Mouse (Mus musculus) kidney, adult 11 months (tissue): Measurements from ENCODE around the gene Tmem59.

Experiments
- DNase-seq: peaks from one replicate; pipeline ENCODE4 v3.0.0; 2022

The Tmem59 gene

DNA sequence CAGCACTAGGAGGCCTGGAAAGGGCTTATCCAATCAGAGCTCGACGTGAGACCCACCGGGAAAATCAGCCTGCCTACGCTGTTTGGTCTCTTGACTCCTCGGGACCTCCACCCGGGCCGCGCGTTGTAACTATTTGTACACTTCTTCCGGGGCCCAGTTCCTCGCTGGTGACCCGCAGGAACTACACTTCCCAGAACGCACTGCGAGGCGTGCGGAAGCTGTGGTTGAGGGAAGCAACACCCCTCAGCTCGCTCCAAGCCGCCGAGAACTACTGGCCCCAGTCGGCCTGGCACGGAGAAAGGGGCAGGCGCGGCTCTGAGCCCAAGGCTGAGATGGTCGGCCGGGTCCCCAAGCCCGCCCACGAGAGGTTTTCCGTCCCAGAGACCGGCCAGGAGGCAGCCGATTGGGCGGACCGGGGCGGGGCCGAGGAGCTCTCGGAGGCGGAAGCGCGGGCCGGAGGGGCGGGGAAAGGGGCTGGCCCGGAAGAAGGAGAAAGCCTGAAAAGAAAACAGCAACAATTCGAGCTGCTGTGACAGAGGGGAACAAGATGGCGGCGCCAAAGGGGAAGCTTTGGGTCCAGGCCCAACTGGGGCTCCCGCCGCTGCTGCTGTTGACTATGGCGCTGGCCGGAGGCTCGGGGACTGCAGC, at the start of gene Tmem59:
Gene Tmem59 (plus strand): TSS at position 218 of the 648 bp plus-strand sequence.
- peak; percentile 98 for DNase-seq

DNA sequence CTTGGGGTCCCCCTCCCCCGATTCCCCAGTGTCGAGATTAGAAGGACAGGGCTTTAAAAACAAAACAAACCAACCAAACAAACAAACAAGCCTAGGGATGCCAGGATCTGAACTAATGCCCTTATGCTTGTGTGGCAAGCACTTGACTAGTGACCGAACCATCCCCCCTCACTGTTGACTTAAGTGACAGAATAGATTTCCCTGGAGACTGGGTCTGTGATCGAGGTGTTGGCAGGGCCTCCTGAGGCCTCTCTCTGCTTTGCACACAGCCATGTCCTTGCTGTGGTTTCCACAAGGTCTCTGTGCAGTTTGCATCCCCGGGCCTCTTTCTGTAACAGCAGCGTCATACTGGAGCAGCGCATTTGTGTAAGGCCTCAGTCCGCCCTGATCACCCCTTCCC, 48.8 kb upstream of the Tmem59 start:
- no peak for DNase-seq

DNA sequence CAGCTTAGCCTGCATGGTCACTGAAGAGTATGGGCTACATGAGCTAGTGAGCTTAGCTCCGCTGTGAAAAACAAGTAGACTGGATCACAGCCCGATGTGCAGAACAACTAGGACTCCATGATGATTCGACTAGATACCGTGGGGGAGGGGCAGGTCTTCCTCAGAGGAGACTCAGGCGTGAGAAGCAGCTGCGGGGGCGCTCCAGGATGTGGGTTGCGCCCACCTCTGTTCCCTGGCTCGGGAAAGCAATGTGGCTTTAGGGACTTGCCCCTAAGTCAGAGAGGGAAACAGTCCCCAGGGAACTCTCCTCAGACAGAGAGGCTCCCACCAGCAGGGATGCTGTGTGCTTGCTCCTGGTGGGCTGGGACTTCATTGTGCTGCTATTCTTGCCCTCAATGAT, 47.7 kb upstream of the Tmem59 start:
- DNase-seq: no peak

DNA sequence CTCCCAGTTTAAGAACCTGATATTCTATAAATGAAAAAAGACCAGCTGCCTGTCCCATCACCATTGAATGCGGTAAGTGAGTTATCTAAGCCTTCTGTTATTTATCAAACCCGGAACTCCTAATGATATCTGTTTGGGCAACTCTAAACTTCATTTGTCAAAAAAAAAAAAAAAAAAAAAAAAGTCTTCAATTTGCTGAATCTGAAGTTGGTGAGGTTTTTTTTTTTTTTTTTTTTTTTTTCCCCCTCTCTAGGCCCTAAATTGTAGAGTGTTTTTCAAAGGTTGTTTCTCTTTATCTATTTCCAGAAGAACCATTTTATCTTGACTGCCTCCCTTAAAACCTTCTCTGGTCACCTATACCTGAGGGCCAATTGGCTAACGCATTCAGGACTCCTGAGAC, 43.3 kb upstream of the Tmem59 start:
- no peak for DNase-seq

DNA sequence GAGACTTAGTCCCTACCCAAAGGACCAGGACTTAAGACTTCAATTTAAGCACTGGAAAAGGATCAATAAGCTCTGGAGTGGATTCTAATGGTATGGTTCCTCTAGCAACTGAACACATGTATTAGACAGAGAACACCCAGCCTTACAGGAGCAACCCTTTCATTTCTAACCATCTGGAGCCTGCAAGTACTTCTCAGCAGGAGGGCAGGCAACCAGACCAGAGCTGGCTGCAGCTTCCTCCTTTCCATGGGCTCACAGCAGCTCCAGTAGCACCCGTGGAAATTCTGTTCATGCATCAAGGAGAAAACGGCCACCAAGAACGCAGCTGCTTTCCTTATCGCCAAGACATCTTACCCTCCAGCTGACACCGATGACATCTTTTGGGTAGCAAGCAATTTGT, 42.5 kb upstream of the Tmem59 start:
- no peak for DNase-seq

DNA sequence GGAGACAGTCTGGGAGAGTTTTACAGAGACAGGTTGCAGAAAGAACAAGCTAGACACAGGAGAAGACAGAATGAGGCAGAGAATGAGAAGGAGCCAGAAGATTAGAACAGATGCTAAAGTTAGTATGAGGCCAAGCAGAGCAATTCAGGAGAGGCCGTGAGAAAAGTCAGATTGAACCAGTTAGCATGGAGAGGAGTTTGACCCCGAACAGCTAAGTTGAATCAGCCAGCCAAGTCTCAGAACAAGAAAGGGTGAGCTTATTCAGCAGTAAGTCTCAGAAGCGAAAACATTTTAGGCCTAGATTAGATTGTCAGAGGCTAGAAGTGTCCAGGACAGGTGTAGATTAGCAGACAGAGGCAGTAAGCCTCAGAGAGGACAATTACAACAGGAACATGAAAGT, 41.7 kb upstream of the Tmem59 start:
- peak; percentile 48 for DNase-seq

DNA sequence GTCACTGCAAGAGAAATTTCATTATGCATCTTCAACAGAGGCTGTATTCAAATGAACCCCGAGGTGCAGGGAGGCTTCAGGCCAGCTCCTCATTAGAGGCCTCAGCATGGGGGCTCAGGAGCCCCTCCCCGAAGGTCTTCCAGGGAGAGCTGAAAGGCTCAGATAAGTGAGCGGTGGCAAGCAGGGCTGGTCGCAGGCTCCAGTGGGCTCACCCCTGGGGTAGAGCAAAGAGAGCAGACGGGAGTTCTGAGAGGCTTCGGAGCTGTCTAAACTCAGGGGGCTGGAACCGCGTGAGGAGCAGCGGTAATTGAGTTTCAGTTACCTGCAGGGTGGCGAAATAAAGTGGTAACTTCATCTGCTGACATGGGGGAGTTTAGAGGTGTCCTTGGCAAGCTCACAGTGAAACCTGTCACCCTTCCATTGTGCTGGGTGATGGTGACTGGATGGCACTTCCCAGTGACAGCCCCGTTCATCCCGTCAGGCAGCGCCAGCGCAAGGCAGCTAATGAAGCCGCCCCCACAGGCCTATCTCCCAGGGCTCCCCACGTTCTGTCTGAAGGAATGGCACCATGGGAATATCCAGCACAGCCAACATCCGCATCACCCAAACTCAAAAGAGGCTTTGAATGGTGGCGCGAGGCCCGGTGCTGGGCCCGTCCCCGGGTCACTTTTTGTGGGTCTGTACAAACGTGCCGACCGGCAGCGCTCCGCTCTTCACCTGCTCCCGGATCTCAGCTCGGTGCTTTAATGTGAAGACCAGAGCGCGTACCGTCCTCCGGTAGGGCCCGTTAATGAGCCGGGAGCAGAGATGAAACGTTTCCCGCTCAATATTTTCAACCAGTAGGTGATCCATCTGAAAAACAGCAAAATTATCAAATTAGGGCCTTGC, 39.0 kb upstream of the Tmem59 start:
- no peak for DNase-seq

DNA sequence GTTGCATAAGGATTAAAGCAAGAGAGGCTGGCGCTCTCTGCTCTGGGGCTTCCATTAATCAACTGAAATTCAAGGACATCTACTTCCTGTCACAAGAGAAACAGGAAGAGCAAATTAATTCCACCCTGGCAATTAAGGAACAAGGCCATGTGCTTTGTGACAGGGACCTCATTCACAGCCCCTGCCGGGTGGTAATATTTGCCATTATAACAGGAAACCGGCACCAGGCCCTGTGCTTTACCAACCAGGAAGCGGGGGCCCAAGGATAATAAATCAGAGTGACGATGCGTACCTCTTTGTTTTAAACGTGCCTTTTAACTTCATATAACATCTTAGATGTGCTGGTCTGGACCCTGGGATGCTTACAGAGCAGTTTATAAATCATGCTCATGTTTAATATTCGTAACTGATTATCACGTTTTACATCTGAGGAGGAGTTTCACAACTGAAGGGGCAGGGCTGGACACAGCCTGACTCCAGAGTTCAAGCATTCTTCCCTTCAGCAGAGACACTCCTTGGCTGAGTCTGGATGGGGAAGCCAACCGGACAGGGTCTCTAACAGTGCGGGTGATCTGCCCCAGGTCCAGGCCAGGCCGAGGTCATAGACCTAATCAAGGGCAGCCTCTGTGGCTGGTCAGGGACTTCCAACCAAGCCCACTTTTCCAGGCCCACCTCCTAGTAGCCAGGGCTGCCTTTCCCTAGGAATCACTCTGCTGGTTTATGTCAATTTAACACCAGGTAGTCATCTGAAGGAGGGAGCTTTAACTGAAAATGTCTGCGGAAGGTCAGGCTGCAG, 38.2 kb upstream of the Tmem59 start:
- no peak for DNase-seq

DNA sequence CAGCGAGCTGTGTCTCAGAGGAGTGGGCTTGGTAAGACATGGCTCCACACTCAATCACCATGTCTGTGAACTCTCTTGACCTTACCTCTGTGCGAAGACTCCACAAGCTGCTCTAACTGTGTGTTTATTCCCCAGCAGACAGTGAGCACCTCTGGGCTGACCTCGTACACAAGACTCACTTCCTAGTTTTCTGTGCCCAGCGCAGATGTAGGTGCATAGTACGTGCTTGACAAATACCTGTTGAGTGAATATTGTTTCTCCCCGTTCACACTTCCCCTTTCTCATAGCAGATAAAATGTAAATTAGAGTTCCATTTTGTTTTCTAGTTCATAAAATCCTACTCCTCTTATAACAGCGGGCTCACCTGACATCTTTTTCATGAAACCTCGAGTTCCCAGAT, 34.7 kb upstream of the Tmem59 start:
- no peak for DNase-seq

DNA sequence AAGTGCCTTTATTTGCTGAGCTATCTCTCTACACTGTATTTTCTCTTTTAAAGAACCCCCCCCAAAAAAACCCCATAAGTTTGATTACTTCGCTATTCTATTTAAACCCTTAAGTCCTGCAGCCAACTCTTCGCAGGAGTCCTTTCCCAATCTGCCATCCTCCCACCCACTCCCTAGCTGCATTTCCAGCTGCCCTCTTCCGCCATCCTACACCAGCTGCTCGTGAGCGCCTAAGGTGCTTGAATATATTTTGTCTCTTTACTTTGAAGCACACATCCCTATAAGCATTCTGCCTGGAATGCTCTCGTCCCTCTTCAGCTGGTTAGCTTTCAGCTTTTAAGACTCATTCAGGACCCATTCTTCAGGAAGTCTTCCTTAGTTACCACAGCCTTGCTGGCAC, 27.2 kb upstream of the Tmem59 start:
- DNase-seq: no peak

DNA sequence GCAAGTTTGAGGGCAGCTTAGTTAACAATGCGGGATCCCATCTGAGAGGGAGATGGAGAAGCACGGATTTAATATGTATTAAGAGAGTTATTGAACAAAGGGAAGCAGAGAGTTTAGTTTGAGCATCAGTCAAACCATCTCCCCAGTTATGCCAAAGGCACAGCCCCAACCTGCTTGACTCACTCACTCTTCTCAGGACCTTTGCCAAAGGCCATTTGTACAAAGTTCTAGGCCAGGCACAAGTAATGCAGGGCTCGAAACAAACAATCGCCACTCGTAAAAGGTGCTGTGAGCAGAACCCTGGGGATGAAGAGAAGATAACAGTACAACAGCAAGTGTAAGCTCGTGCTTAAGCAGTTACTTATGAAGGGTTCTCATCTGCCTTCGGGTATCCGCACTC, 25.6 kb upstream of the Tmem59 start:
- DNase-seq: no peak

DNA sequence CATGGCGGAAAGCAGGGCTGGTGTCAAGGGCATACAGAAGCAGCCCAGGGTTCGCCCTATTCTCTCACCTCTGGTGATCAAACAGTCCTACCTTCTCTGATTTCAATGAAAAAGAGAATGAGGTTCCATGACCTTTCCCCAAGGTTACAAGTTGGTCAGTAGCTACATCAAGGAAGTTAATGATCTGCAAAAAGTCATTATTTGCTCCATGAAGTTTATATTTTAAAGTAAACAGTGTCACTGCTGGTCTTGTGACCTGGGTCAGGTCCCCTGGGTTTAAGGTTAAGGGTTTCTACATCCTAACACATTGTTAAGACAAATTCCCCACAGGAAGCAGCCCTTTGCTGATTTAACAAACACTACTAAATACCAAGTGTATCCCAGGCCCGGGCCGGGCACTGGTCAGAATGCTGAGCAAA, 21.2 kb upstream of the Tmem59 start:
- peak; percentile 73 for DNase-seq

DNA sequence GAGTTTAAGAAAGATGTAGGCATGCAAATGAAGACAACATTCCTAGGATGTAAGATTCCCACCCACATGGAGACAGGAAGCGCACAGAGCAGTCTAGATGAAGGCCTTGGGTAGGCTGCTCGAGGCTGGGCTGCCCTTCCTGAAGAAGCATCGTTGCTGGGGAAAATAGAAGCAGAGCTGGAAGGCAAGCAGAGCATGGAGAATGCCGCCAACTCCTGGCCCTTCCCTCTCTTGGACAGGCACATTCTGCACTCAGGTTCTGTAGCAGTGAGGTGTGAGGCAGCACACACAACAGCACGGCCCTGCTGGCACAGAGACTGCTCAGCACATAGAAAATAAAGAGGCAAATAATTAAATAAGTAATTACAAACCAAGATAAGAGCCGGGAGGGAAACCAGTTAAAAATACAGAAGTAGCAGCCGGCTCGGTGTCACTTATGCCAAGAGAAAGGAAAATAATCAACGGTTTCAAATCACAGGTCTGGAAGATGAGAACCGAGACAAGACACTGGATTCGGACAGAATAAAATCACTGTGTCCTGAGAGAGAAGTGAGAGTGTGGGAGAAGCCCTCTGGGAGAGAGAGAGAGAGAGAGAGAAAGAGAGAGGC, 18.9 kb upstream of the Tmem59 start:
- DNase-seq: no peak

DNA sequence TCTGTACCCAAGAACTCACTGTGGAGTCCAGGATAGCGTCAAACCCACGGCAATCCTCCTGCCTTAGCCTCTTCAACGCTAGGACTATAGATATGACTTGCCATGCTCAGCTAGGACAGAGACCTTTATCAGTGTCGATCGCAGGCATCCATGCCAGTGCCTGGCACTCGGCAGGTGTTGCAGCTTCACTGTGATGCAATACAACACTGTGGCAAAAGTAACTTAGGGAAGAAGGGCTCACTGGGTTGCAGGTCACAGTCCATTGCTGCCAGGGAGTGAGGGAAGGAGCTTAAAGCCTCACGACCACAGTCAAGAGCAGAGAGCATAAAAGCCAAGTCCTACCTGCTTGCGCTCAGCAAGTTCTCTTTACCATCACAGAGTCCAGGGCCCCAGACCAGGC, 18.0 kb upstream of the Tmem59 start:
- DNase-seq: no peak

DNA sequence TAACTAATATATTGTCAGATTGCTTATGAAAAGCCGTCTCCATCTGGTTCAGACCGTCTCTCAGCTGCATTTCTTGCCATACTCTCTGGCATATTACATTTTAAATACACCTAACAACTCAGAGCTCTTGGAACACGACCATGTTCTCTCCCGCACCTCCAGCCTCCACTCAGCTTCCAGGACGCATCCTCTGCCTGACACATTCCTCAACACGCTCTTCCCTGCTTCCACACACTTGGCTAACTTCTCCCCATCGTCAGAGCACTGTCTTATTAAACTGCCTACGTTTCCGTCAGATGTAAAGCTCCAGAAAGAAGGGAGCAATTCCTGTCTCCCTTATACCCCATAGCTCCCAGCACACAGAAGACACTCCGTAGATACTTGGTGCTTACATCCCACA, 14.9 kb upstream of the Tmem59 start:
- DNase-seq: no peak

DNA sequence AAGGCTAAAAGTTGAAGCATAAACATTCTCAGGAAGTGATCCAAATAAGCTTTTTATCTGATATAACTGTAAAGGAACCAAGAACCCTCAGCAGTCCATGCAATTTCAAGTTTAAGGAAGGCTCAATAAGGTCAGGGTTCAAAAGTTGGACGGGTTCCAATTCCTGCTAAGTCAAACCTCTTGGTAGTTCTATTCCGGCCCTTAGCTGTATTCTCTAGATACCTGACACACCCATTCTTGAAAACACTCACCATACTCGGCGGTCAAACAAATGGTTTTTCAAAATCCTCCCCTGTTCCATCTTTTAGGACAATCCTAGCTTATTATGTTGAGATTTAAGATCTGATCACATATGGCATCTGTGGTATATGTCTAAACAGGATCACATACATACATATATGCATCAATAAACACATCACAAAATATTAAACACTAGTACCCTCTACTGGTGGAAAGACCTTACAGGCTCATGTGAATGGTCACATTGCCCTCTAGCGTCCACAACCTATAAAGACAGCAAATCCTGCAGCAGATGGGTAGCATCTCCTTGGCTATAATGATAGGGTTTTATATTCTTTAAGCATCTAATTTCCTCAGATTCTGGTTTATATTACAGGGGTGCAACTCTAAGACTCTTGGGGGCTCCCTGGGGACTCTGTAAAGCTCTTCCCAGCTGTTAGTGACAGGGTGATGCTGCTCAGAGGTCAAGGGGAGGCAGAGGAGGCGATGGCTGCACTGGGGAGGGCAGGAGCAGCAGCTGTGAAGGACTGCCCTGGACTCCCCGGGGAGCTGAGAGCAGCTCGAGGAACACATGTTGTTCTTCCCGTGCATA, 14.2 kb upstream of the Tmem59 start:
- peak; percentile 48 for DNase-seq

DNA sequence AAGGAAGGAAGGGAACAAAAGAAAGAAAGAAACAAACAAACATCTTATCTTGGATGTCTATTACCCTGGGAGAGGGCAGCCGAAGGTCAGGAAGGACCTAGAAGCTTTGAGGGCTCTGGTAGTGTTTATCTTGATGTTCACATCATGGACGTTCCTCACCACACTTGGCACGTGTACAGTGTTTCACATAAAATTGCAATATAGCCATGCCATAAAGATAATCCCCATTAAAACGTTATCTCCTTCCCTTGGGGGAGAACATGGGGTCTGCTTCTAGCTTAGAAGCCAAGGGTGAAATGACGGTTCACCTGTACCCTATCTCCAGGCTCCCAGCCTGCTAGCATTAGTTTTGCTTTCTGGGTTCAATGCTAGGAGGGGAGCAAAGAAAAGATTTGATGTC, 11.5 kb upstream of the Tmem59 start:
- DNase-seq: no peak

DNA sequence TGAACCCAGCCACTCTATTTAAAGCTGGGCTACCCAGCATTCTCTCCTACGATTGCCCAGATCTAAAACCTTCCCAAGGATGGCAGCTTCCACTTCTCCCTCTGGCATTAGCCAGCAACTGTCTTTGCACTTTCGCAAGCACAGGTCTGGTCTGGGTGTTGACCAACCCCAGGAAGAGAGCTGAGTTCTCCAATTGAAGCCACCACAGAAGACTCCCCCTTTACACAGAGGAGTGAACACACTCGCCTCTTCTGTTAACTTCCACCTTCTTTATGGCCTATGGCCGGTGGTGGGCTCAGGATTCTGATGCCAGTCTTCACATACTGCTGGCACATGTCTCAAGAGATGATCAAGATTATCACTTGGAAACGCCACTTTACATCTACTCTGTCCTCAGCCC, 10.4 kb upstream of the Tmem59 start:
- no peak for DNase-seq

DNA sequence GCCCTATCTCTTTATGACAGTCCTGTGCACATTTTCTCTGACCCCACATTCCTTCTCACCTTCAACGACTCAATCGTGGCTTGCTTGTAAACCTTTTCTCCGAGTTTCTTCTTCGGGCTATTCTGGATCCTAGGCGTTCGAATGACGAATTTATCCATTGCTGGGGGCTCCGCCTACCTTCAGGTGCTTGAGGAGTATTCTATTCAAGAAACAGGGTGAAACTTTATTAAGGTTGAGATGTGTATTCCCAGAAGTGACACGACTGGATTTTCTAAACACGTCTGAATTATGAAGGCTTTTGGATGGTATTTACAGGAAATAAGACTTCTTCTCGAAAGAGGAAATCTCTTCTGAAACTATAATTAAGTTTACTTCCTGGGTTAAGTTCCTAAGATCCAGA, 693 bp upstream of the Tmem59 start:
- DNase-seq: no peak

DNA sequence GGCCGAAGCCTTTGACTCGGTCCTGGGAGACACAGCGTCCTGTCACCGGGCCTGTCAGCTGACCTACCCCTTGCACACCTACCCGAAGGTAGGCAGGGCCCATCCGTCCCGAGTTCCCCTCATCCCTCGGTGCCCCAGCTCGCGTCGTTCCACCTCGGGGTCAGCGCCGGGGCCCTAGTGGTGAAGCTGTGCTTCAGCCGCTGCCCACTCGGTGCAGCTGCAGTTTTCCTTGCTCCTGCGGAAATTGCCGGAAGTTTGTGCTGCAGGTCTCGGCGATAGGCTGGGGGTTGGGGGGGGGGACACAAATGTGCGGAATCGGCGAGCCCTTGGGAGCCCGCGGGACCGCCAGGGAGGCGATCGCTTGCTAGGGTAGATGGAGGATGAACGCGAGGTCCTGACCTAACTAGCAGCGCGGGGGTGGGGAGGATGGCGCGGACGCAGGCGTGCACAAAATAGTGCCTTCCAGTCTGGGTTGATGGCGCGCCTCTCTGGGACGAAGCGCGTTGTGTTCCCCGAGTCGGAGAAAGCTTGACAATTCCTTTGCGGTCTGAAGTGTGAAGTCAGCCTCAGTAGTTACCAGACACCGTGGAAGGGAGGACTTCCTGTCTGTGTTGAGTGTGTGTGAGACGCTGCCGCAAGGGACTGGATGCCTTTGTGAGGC, 761 bp downstream of the Tmem59 start, which contains the start of gene Tceanc2:
Gene Tceanc2 (minus strand): TSS at position 287 of the 661 bp plus-strand sequence.
- peak; percentile 49 for DNase-seq

DNA sequence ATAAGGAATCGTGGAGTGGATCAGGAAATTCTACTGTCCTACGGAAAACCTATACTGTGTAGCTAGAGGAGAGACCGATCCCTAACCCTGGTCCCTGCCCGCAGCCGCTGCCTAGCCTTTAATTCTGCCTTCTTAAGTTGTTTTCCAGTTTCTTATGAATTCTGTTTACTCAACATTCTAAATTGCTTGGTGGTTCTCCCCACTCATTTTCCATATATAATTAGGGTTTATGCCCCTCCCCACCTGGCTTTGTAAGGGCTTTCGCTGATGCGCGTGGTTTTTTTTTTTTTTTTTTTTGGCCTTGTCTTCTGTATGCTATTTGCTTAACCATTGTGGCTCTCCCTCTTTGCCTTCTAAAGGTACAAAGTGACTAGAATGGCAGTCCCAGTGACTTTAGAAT, 1.4 kb downstream of the Tmem59 start:
- no peak for DNase-seq

DNA sequence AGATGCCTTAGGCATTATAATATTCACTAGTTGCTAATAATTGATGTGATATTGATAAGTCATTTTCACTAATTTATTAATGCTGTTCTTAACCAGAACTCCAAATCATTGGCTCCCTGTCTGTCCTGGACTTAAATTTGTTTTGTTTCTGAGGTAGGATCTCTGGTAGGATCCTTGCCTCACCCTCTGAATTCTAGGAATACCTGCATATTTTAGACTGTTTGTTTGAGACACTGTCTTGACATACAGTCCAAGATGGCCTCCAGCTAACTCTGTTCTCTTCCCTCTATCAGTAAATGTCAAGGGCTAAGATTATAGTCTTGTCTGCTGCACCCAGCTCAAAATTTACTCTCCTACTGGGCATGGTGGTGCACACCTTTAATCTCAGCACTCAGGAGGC, 2.5 kb downstream of the Tmem59 start:
- DNase-seq: no peak
